8 mouse cellular contexts compared by ENCODE assay signal in genomic region chr6:142571055-142571618, GRCm38 (mm10). TPM values are rescaled to one million over a fixed set of nuclear protein-coding genes. Genes with fewer than 3 reads are reported as not detected.
DNase-seq lines count a peak whose midpoint lies in the region; ATAC-seq lines count a peak whose summit lies in the region.

Kcnj8 (minus strand) TSS chr6:142571614.

- DNase-seq in CD8-positive naive resting alpha-beta T cell, adult 2 months (ENCODE audit: low read depth in 2 of 2, low spot score in 2 of 2): peak; percentile 32 to 42
- DNase-seq in brain, adult 2 months (ENCODE audit: low read depth, low spot score): peak; percentile 11
- peak; percentile 76 to 81 for DNase-seq in heart, postnatal 36 days
- DNase-seq in layer of hippocampus, postnatal 25 days (ENCODE audit: extremely low spot score in 1 of 2, low spot score in 1 of 2): peak; percentile 11 to 16
- DNase-seq in lung, postnatal 4 days: peak; percentile 79 to 88
- DNase-seq in retina, postnatal 1 day: peak; percentile 74
- peak; percentile 75 for DNase-seq in urinary bladder, postnatal 14 days (ENCODE audit: low spot score)

- H3K27ac ChIP-seq in forebrain, embryonic 15.5 days (replicated peaks): no peak within 1 kb of the TSS

- no peaks in the 10 kb centered on the region for H3K36me3 ChIP-seq in forebrain, embryonic 15.5 days

- H3K4me2 ChIP-seq in forebrain, embryonic 15.5 days (replicated peaks): peak within 1 kb of the TSS; percentile 91

- H3K27me3 ChIP-seq in forebrain, embryonic 15.5 days: peaks cover 43% of the 10 kb centered on the region

- WGBS in forebrain, embryonic 15.5 days: under 1% methylated on average over 34 of the region's 34 CpGs

- peaks cover 22% of the 10 kb centered on the region for H3K4me1 ChIP-seq in forebrain, embryonic 15.5 days

- H3K4me3 ChIP-seq in forebrain, embryonic 15.5 days: peak within 1 kb of the TSS; percentile 46

- intact Hi-C loops in heart, postnatal 36 days (cut with DNase I): no loop called here

- H3K9ac ChIP-seq in forebrain, embryonic 15.5 days (replicated peaks): peak within 1 kb of the TSS; percentile 41

- peak; percentile 94 for ATAC-seq in forebrain, embryonic 15.5 days (replicated peaks)

- H3K9me3 ChIP-seq in forebrain, embryonic 15.5 days: no peaks in the 10 kb centered on the region

RNA-seq across cellular contexts. Expression of gene Kcnj8, which starts in this region (rescaled TPM):
- 12.0 and 13.4 TPM in 2 replicates for polyA plus RNA-seq in forebrain, embryonic 15.5 days (2015; fragmentation: Nextera tagmentation; extraction: Ambion mirVana)
- total RNA-seq in heart, postnatal 36 days (2021): 10 to 100 TPM; 28.3 to 31.3 TPM
- 1 to 10 TPM; 1.5 to 1.6 TPM for total RNA-seq in layer of hippocampus, postnatal 25 days (2021)

Comparison
In these comparisons a context has a peak if more than half of its experiments do, and no peak if none do; other contexts are left out.
1. RNA of gene Kcnj8 (total RNA-seq): 28.3 to 31.3 TPM in heart, postnatal 36 days; 1.5 to 1.6 TPM in layer of hippocampus, postnatal 25 days; every median in the first group is over 10 times any median in the second.
2. DNase-seq: peak in every context shown above with its lines; median percentile 84 in lung, postnatal 4 days; 78 in heart, postnatal 36 days; 75 in urinary bladder, postnatal 14 days; 74 in retina, postnatal 1 day; 37 in CD8-positive naive resting alpha-beta T cell, adult 2 months; 14 in layer of hippocampus, postnatal 25 days; 11 in brain, adult 2 months.